Mouse (Mus musculus) lung, postnatal 0 days (tissue): ENCODE data around the gene Slc17a5.

Source experiments
- CTCF ChIP-seq: IDR thresholded peaks from 2 replicates; pipeline ENCODE4 v1.5.1; 2016; ENCODE audit warnings: antibody characterized with exemption, mild to moderate bottlenecking
- EP300 ChIP-seq: IDR thresholded peaks from 2 replicates; pipeline ENCODE4 v1.6.1; 2016; ENCODE audit warnings: antibody characterized with exemption, mild to moderate bottlenecking, control low read depth

DNA sequence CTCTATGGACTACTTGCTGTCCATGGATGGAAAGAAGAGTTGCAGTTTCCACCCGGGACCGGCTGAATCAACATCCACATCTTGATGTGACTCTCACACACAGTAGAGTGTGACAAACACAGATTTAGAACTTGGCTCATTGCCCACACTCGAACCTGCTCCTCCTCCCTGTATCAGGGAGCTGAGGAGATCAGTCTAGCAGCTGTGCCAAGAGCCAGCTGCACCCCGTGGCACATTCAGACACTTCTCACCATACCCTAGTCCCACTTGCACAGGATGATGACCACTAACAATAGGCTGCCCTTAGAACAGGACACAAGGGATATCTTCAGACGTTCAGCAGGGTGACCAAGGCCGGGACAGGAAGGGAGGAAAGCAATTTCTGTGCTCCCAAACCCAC, 26.4 kb upstream of the Slc17a5 start:
- TF ChIP-seq CTCF (no peak), EP300 (no peak)
